Mouse (Mus musculus): Measurements from ENCODE around the gene Pitpnm2. TPM values are rescaled to one million over a fixed set of nuclear protein-coding genes. Genes with fewer than 3 reads are reported as not detected.

The Pitpnm2 gene
- polyA plus RNA-seq, 1 experiment from 2014 or later = 3.4 TPM

DNA sequence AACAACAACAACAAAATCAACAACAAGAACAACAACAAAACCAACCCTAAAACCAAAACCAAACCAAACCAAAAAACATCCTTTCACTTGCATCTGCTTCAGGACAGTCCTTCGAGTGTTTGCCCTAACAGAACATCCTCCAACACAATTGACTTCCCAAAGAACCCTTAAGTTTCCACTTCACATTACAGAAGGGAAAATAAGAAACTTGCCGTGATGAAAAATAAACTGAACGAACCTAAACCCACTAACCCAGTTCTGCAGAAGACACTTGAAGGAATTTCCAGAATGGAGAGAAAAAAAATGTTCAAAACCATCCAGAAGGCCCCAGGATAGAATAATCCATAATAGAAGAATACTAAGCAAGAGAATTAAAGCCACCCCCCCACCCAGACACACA lies 146.5 kb downstream of the Pitpnm2 start:
- no peak overlapping the region for H3K27ac ChIP-seq (replicated peaks; ENCODE audit: low read depth, low read length)
- 78% methylated on average over 3 of the region's 3 CpGs for WGBS
- H3K9me3 ChIP-seq (replicated peaks; ENCODE audit: control insufficient read depth, low read length) = no peaks in the 10 kb centered on the region; the same call in 1 of the 2 replicates
- H3K27me3 ChIP-seq (ENCODE audit: control insufficient read depth, insufficient read depth, low read length) = no peaks in the 10 kb centered on the region
- no peak overlapping the region for H3K4me3 ChIP-seq (ENCODE audit: low read depth, low read length)
- DNase-seq (ENCODE audit: low spot score) = no peak
- no peak overlapping the region for H3K4me2 ChIP-seq (ENCODE audit: low read depth, low read length)
- ATAC-seq (replicated peaks; ENCODE audit: insufficient number of reproducible peaks, low FRiP score, low TSS enrichment, low read depth) = no peak
- no peaks in the 10 kb centered on the region for H3K4me1 ChIP-seq (ENCODE audit: control insufficient read depth, insufficient read depth, low read length)
- H3K36me3 ChIP-seq (replicated peaks; ENCODE audit: control insufficient read depth, insufficient read depth, low read depth, low read length) = no peaks in the 10 kb centered on the region
- H3K9ac ChIP-seq (replicated peaks; ENCODE audit: low read length) = no peak overlapping the region

DNA sequence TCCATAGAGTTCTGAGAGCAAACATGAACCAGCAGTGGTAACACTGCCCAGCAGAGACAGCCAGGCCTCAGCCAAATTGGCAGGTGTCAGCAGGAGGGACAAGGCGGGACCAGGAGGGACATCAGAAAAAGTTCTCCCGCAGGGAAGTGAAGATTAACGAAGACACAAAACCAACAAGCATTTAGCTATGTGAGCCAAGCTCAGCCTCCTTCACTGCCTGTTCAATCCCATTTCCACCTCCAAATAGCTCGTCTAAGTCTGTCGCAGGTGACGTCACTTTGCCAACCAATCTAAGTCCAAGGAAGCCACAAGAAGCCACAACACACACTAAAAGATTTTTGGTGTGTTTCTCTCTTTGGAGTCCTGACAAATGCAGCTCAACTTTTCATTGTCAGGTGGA lies 147.2 kb downstream of the Pitpnm2 start:
- 87% methylated on average over 6 of the region's 6 CpGs for WGBS
- DNase-seq (ENCODE audit: low spot score) = no peak

DNA sequence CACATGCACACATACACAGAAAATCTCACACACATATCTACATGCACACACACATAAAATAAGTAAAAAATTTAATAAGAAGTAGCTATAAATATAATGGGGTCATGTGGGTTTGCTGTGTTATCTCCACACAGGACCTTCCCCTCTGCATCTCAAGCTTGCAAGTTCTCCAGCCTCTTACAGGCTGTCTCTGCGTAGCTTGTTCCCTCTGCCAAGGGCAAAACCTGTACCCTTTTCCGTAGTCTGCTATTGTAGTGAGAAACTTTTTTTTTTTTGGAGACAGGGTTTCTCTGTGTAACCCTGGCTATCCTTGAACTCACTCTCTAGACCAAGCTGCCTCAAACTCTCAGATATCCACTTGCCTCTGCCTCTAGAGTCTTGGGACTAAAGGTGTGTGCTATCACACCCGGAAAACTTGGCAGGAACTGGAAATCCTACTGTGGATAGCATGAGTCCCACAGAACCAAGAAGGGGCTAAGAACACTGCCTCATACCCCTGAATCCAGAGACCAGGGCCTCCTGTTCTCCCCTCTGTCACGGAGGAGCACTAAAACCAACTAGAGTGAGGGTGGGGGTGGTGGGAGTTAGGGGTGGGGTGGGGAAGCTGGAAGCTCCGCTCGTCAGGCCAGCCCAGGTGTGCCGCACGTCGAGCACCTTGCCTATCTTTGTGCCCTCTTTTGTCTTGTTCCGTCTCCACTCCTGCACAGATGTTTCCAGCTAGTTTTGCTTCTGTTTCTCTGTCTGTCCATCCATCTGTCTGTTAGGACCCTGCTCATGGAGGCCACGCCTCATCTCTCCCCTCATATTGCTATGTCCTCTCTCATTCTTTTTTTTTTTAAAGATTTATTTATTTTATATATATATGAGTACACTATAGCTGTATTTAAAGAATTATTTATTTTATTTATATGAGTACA lies 149.2 kb downstream of the Pitpnm2 start:
- WGBS = 90% methylated on average over 11 of the region's 11 CpGs
- Histone ChIP-seq H3K27ac (replicated peaks; ENCODE audit: low read depth, low read length) (no peak overlapping the region), H3K36me3 (replicated peaks; ENCODE audit: control insufficient read depth, insufficient read depth, low read depth, low read length) (no peaks in the 10 kb centered on the region), H3K9ac (replicated peaks; ENCODE audit: low read length) (no peak overlapping the region), H3K4me1 (ENCODE audit: control insufficient read depth, insufficient read depth, low read length) (no peaks in the 10 kb centered on the region), H3K4me2 (ENCODE audit: low read depth, low read length) (no peak overlapping the region), H3K27me3 (ENCODE audit: control insufficient read depth, insufficient read depth, low read length) (no peaks in the 10 kb centered on the region), H3K4me3 (ENCODE audit: low read depth, low read length) (no peak overlapping the region), H3K9me3 (replicated peaks; ENCODE audit: control insufficient read depth, low read length) (no peaks in the 10 kb centered on the region; the same call in 1 of the 2 replicates)
- ATAC-seq (replicated peaks; ENCODE audit: insufficient number of reproducible peaks, low FRiP score, low TSS enrichment, low read depth) = no peak
- DNase-seq (ENCODE audit: low spot score) = no peak

More for the DNA sequence above, 147.2 kb downstream of the Pitpnm2 start:
- H3K9me3 ChIP-seq (replicated peaks; ENCODE audit: control insufficient read depth, low read length) = no peaks in the 10 kb centered on the region; the same call in 1 of the 2 replicates
- H3K9ac ChIP-seq (replicated peaks; ENCODE audit: low read length) = no peak overlapping the region
- H3K27ac ChIP-seq (replicated peaks; ENCODE audit: low read depth, low read length) = no peak overlapping the region
- no peaks in the 10 kb centered on the region for H3K27me3 ChIP-seq (ENCODE audit: control insufficient read depth, insufficient read depth, low read length)
- no peaks in the 10 kb centered on the region for H3K36me3 ChIP-seq (replicated peaks; ENCODE audit: control insufficient read depth, insufficient read depth, low read depth, low read length)
- no peak for ATAC-seq (replicated peaks; ENCODE audit: insufficient number of reproducible peaks, low FRiP score, low TSS enrichment, low read depth)
- H3K4me2 ChIP-seq (ENCODE audit: low read depth, low read length) = no peak overlapping the region
- no peak overlapping the region for H3K4me3 ChIP-seq (ENCODE audit: low read depth, low read length)
- no peaks in the 10 kb centered on the region for H3K4me1 ChIP-seq (ENCODE audit: control insufficient read depth, insufficient read depth, low read length)

DNA sequence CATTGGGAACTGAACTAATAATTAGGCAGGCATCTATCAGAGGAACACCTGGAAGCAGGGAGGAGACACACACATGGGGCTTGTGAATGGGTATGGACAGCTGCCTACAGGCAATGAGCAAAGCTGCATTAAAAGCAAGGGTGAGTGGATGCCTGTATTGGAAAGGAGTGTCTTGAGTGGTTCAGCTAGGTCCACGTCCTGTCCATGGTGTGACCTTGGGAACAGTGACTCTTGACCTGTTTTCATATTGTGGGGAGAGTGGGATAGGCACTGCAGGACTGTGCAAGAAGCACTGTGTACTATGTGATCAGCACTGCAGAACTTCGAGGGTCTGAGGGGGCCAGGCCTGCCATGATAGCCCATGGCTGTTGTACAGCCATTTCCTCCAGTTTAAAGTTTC lies 150.6 kb downstream of the Pitpnm2 start:
- 88% methylated on average over 2 of the region's 2 CpGs for WGBS
- no peak for ATAC-seq (replicated peaks; ENCODE audit: insufficient number of reproducible peaks, low FRiP score, low TSS enrichment, low read depth)

DNA sequence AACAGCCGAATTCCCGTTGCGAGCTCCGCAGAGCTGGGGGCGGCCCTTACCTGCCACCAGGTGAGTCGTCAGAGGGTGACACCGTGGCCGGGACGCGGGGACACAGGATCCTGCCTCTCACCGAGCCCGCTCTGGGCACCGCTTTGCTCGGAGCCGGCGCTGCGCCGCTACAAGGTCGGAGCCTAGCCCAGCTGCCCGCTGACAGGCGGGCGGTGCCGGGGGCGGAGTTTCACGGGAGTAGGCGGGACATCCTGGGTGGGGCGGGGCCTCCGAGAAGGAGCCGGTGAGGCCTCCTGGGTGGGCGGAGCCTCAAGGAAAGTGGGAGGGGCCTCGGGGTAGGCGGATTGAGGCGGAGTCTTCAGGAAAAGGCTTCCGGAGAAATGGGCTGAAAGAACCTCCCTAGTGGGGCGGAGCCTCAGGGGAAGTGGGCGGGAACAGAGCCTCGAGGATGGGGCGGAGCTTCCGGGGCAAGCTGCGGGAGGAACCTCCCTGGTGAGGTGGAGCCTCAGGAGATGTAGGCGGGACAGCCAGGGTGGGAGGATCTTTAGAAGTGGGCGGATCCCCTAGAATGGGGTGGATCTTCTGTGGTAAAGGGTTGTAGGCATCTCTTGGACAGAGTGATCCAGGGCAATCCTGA lies 153.8 kb downstream of the Pitpnm2 start, which contains the start of gene Abcb9:
Gene Abcb9 (minus strand): TSS at position 203 of the 637 bp plus-strand sequence.
- H3K36me3 ChIP-seq (replicated peaks; ENCODE audit: control insufficient read depth, insufficient read depth, low read depth, low read length) = no peaks in the 10 kb centered on the region
- WGBS = under 1% methylated on average over 40 of the region's 42 CpGs
- H3K27ac ChIP-seq (replicated peaks; ENCODE audit: low read depth, low read length) = no peak within 1 kb of the TSS
- ATAC-seq (replicated peaks; ENCODE audit: insufficient number of reproducible peaks, low FRiP score, low TSS enrichment, low read depth) (peak; percentile 53), DNase-seq (ENCODE audit: low spot score) (peak; percentile 84)
- H3K4me3 ChIP-seq (ENCODE audit: low read depth, low read length) = peak within 1 kb of the TSS; percentile 39
- H3K4me1 ChIP-seq (ENCODE audit: control insufficient read depth, insufficient read depth, low read length) = no peaks in the 10 kb centered on the region
- no peaks in the 10 kb centered on the region for H3K27me3 ChIP-seq (ENCODE audit: control insufficient read depth, insufficient read depth, low read length)
- peak within 1 kb of the TSS; percentile 41; the same call in 1 of the 2 replicates for H3K9ac ChIP-seq (replicated peaks; ENCODE audit: low read length)
- H3K4me2 ChIP-seq (ENCODE audit: low read depth, low read length) = peak within 1 kb of the TSS; percentile 76
- no peaks in the 10 kb centered on the region; the same call in 1 of the 2 replicates for H3K9me3 ChIP-seq (replicated peaks; ENCODE audit: control insufficient read depth, low read length)

More for the DNA sequence above, 150.6 kb downstream of the Pitpnm2 start:
- Histone ChIP-seq H3K9ac (replicated peaks; ENCODE audit: low read length) (no peak overlapping the region), H3K36me3 (replicated peaks; ENCODE audit: control insufficient read depth, insufficient read depth, low read depth, low read length) (no peaks in the 10 kb centered on the region), H3K27me3 (ENCODE audit: control insufficient read depth, insufficient read depth, low read length) (no peaks in the 10 kb centered on the region), H3K27ac (replicated peaks; ENCODE audit: low read depth, low read length) (no peak overlapping the region), H3K4me1 (ENCODE audit: control insufficient read depth, insufficient read depth, low read length) (no peaks in the 10 kb centered on the region), H3K4me2 (ENCODE audit: low read depth, low read length) (no peak overlapping the region), H3K4me3 (ENCODE audit: low read depth, low read length) (no peak overlapping the region), H3K9me3 (replicated peaks; ENCODE audit: control insufficient read depth, low read length) (no peaks in the 10 kb centered on the region; the same call in 1 of the 2 replicates)
- DNase-seq (ENCODE audit: low spot score) = no peak

DNA sequence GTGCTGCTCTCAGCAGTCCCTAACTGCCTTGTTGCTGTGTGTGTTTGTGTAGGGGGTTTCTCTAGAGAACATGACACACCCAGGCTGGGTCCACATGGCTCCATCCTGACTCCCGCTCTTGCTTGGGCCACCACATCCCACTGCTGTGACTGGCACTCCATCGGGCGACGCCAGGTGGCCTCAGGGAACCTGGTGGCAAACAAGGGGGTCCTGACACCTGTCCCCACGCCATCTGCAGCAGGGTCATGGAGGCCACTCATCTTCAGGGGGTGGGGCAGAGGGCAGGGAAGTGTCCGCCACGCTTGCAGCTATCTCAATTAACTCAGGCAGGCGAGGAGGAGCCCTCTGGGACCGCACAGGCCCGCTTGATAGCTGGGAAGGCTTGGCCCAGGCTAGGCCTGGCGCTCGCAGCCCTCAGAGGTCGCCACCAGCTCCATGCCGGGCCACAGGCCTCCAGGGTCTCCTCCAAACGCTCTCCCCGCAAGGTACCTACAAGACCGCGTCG lies 154.4 kb downstream of the Pitpnm2 start:
- 8% methylated on average over 19 of the region's 19 CpGs for WGBS
- Histone ChIP-seq H3K27ac (replicated peaks; ENCODE audit: low read depth, low read length) (no peak overlapping the region), H3K9me3 (replicated peaks; ENCODE audit: control insufficient read depth, low read length) (no peaks in the 10 kb centered on the region; the same call in 1 of the 2 replicates), H3K4me2 (ENCODE audit: low read depth, low read length) (peak overlapping the region; percentile 76), H3K4me1 (ENCODE audit: control insufficient read depth, insufficient read depth, low read length) (no peaks in the 10 kb centered on the region), H3K9ac (replicated peaks; ENCODE audit: low read length) (peak overlapping the region; percentile 41; the same call in 1 of the 2 replicates), H3K27me3 (ENCODE audit: control insufficient read depth, insufficient read depth, low read length) (no peaks in the 10 kb centered on the region), H3K4me3 (ENCODE audit: low read depth, low read length) (peak overlapping the region; percentile 39), H3K36me3 (replicated peaks; ENCODE audit: control insufficient read depth, insufficient read depth, low read depth, low read length) (no peaks in the 10 kb centered on the region)
- no peak for DNase-seq (ENCODE audit: low spot score)
- peak; percentile 58 for ATAC-seq (replicated peaks; ENCODE audit: insufficient number of reproducible peaks, low FRiP score, low TSS enrichment, low read depth)

DNA sequence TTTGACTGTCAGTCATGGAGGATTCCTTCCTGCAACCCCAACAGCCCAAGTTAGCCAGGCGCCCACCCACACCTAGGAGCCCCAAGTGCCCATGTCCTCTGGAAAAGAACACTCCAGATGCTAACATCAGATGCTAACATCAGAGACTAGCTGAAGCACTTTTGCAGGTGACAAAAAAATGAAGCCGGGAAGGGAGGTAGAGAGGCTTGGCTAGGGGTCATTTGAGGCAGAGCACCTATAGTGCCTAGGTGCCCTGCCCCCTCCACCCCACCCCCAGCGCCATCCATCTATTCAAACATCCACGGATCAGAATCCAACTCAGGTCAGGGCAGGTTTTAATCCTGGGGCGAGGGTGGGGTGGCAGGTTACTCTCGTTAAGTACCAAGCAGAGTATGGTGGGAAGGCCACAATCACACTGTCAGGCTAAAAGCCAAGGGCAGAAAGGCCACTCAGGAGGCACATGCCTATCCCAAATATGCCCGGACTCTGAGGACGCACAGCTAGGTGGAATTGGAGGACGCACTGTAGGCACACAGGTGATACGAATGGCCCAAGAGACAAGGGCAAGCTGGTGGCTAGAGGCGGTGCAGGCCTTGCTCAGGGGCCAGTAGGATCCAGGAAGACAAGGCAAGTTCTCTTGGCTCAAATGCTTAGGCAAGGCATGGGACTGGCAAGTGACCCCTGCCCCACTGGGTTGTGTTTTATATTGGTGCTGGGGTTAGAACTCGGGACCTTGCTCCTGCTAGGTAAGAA lies 155.5 kb downstream of the Pitpnm2 start:
- ATAC-seq (replicated peaks; ENCODE audit: insufficient number of reproducible peaks, low FRiP score, low TSS enrichment, low read depth) = no peak
- no peaks in the 10 kb centered on the region for H3K27me3 ChIP-seq (ENCODE audit: control insufficient read depth, insufficient read depth, low read length)
- H3K36me3 ChIP-seq (replicated peaks; ENCODE audit: control insufficient read depth, insufficient read depth, low read depth, low read length) = no peaks in the 10 kb centered on the region
- no peak overlapping the region for H3K9ac ChIP-seq (replicated peaks; ENCODE audit: low read length)
- no peak overlapping the region for H3K4me2 ChIP-seq (ENCODE audit: low read depth, low read length)
- no peak overlapping the region for H3K4me3 ChIP-seq (ENCODE audit: low read depth, low read length)
- no peak for DNase-seq (ENCODE audit: low spot score)
- H3K9me3 ChIP-seq (replicated peaks; ENCODE audit: control insufficient read depth, low read length) = no peaks in the 10 kb centered on the region; the same call in 1 of the 2 replicates
- H3K4me1 ChIP-seq (ENCODE audit: control insufficient read depth, insufficient read depth, low read length) = no peaks in the 10 kb centered on the region
- H3K27ac ChIP-seq (replicated peaks; ENCODE audit: low read depth, low read length) = no peak overlapping the region
- 85% methylated on average over 12 of the region's 12 CpGs for WGBS
